1 mouse cellular context compared by ENCODE assay signal in genomic region chr1:93343504-93344047, GRCm38 (mm10).
TF ChIP-seq lines count a peak whose summit lies in the region.

No protein-coding gene starts in this region.

TF ChIP-seq in CH12.LX, 34 proteins besides CTCF, POLR2A, EP300 and RAD21 (continued from another document):
- TF ChIP-seq USF1 (IDR thresholded peaks at IDR 0.05; ENCODE audit: low read depth, low read length) (no peak), ELF1 (IDR thresholded peaks at IDR 0.05; ENCODE audit: low read depth, low read length) (peak; percentile 93), KAT2A (IDR thresholded peaks at IDR 0.05; ENCODE audit: insufficient replicate concordance, low read length) (peak; percentile 97), MAX (IDR thresholded peaks at IDR 0.05; ENCODE audit: low read length) (peak; percentile 59; the same call in 1 of the 2 replicates), ZMIZ1 (IDR thresholded peaks at IDR 0.05; ENCODE audit: low read depth, low read length) (peak; percentile 82), NRF1 (IDR thresholded peaks at IDR 0.05; ENCODE audit: low read depth, low read length) (peak; percentile 79), TCF12 (IDR thresholded peaks at IDR 0.05; ENCODE audit: low read depth, low read length) (peak; percentile 96), TBP (conservative IDR thresholded peaks at IDR 0.05; ENCODE audit: low read depth, low read length) (peak; percentile 80; the same call in 1 of the 2 replicates), MAZ (IDR thresholded peaks at IDR 0.05; ENCODE audit: low read depth, low read length) (no peak), SIN3A (IDR thresholded peaks at IDR 0.05; ENCODE audit: low read length) (peak; percentile 83), RCOR1 (conservative IDR thresholded peaks at IDR 0.05; ENCODE audit: low read depth, low read length) (no peak), E2F4 (IDR thresholded peaks at IDR 0.05; ENCODE audit: insufficient replicate concordance, low read depth, low read length) (0 out of 2 replicates have a peak, but pooled peaks have one; percentile 66), UBTF (IDR thresholded peaks at IDR 0.05; ENCODE audit: low read depth, low read length) (0 out of 2 replicates have a peak, but pooled peaks have one; percentile 59), BHLHE40 (IDR thresholded peaks at IDR 0.05; ENCODE audit: low read depth, low read length) (no peak), SMC3 (IDR thresholded peaks at IDR 0.05; ENCODE audit: low read depth, low read length) (0 out of 2 replicates have a peak, but pooled peaks have one; percentile 6), PAX5 (IDR thresholded peaks at IDR 0.05; ENCODE audit: low read length) (no peak), MYC (IDR thresholded peaks at IDR 0.05; ENCODE audit: low read depth, low read length) (0 out of 2 replicates have a peak, but pooled peaks have one; percentile 24), ZNF384 (IDR thresholded peaks at IDR 0.05; ENCODE audit: low read depth, low read length) (no peak), NELFE (IDR thresholded peaks at IDR 0.05; ENCODE audit: low read depth, low read length) (peak; percentile 82), ETS1 (conservative IDR thresholded peaks at IDR 0.05; ENCODE audit: low read depth, low read length) (no peak), IRF4 (IDR thresholded peaks at IDR 0.05; ENCODE audit: low read depth, low read length) (peak; percentile 39), MAFK (IDR thresholded peaks at IDR 0.05; ENCODE audit: insufficient replicate concordance, low read length) (no peak), MXI1 (IDR thresholded peaks at IDR 0.05; ENCODE audit: low read depth, low read length) (no peak; the same call in 1 of the 2 replicates), HCFC1 (IDR thresholded peaks at IDR 0.05; ENCODE audit: low read depth, low read length) (peak; percentile 96), MEF2A (IDR thresholded peaks at IDR 0.05; ENCODE audit: borderline replicate concordance, low read depth, low read length) (peak; percentile 45; the same call in 1 of the 2 replicates)
TF ChIP-seq in CH12.LX: peak in this region for 20.
